Mouse (Mus musculus) midbrain, embryonic 15.5 days (tissue): Measurements from ENCODE around the gene Smc4. TPM values are rescaled to one million over a fixed set of nuclear protein-coding genes. Genes with fewer than 3 reads are reported as not detected.

Experiments used
- ATAC-seq: fragments of 200-750 bp; cut with Nextera tagmentation; replicated peaks from 2 replicates; pipeline ENCODE4 v1.8.0; 2017; ENCODE audit warnings: moderate TSS enrichment
- H3K27ac ChIP-seq: fragments of 300-500 bp; sonication (generic); 2 replicates; pipeline ENCODE4 v1.5.1; 2015; ENCODE audit warnings: mild to moderate bottlenecking, inconsistent platforms
- H3K27me3 ChIP-seq: fragments of 300-500 bp; sonication (generic); replicated peaks from 2 replicates; pipeline ENCODE4 v1.6.1; 2015; ENCODE audit warnings: inconsistent platforms
- H3K36me3 ChIP-seq: fragments of 300-500 bp; sonication (generic); replicated peaks from 2 replicates; pipeline ENCODE4 v1.6.1; 2015; ENCODE audit warnings: inconsistent platforms
- H3K4me1 ChIP-seq: fragments of 300-500 bp; sonication (generic); 2 replicates; pipeline ENCODE4 v1.6.1; 2015; ENCODE audit warnings: inconsistent platforms
- H3K4me2 ChIP-seq: fragments of 300-500 bp; sonication (generic); 2 replicates; pipeline ENCODE4 v1.6.1; 2015; ENCODE audit warnings: inconsistent platforms, mild to moderate bottlenecking, moderate library complexity
- H3K4me3 ChIP-seq: fragments of 300-500 bp; sonication (generic); 2 replicates; pipeline ENCODE4 v1.5.1; 2015; ENCODE audit warnings: mild to moderate bottlenecking, inconsistent platforms
- H3K9ac ChIP-seq: fragments of 300-500 bp; sonication (generic); 2 replicates; pipeline ENCODE4 v1.6.1; 2015; ENCODE audit warnings: mild to moderate bottlenecking, inconsistent platforms
- H3K9me3 ChIP-seq: fragments of 300-500 bp; sonication (generic); 2 replicates; pipeline ENCODE4 v1.6.1; 2016; ENCODE audit warnings: inconsistent platforms
- WGBS: fragments of 180-500 bp; shearing (Covaris S2); methylation state at CpG from one replicate; pipeline ENCODE4 v1.1.7; 2015; ENCODE audit warnings: mixed read lengths; 5-methylcytosine and 5-hydroxymethylcytosine counted together
- microRNA counts: library from miRNA; unstranded; fragments of <30 nt; microRNA quantifications from one replicate; lab custom pipeline; 2016
- microRNA-seq: library from miRNA; unstranded; fragments of <30 nt; microRNA quantifications from one replicate; pipeline ENCODE4, GENCODE M21; 2016
- polyA plus RNA-seq: library from polyadenylated mRNA; unstranded; fragments of >200 nt; fragmentation: Nextera tagmentation; extraction: Ambion mirVana; gene quantifications from 2 replicates; pipeline ENCODE4 v1.2.1, GENCODE M21; 2015

Gene Smc4
- polyA plus RNA-seq, 1 experiment from 2014 or later = 32.1 TPM

DNA sequence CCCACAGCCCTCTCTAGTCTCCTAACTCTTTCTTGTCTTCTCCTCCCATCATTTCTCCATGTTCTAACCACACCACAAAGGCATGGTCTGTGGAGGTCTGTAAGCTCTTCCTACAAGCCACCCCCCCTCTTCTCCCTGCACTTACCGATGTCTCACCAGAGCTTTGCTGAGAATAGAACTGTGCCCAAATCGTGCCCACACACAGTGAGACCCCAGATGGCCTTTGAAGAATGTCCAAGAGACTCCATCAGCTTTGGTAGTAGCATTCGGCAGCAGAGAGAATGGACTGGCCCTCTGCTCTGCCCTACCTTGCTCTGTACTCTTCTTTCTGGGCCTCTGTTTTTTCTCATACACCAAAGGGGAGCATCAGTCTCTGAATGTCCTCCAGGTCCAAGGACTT, 51.3 kb downstream of the Smc4 start:
- Histone ChIP-seq H3K9ac (no peak overlapping the region), H3K27me3 (no peaks in the 10 kb centered on the region), H3K4me2 (no peak overlapping the region), H3K36me3 (no peaks in the 10 kb centered on the region), H3K9me3 (no peaks in the 10 kb centered on the region), H3K4me1 (no peaks in the 10 kb centered on the region), H3K27ac (no peak overlapping the region), H3K4me3 (no peak overlapping the region)
- no peak for ATAC-seq
- WGBS = 87% methylated on average over 3 of the region's 3 CpGs

DNA sequence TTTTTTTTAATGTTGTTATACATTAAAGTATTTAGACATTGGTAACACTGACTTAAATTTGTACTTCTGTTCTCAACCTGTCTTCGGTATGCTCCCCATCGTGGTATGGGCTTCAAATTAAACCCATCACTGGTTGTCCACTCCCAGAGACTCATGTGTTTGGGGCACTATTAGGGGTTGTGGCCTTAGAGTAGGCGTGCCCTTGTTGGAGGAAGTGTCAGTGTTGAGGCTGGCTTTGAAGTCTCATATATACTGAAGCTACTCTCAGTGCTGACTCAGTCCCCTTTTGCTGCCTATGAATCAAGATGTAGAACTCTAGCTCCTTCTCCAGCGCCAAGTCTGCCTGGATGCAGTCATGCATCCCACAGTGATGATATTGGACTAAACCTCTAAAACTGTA, 56.1 kb downstream of the Smc4 start:
- no peak overlapping the region for H3K4me3 ChIP-seq
- no peak overlapping the region for H3K4me2 ChIP-seq
- 94% methylated on average over 4 of the region's 4 CpGs for WGBS
- H3K4me1 ChIP-seq = no peaks in the 10 kb centered on the region
- no peaks in the 10 kb centered on the region for H3K27me3 ChIP-seq
- no peak overlapping the region for H3K27ac ChIP-seq
- no peak for ATAC-seq
- no peak overlapping the region for H3K9ac ChIP-seq
- no peaks in the 10 kb centered on the region for H3K9me3 ChIP-seq
- no peaks in the 10 kb centered on the region for H3K36me3 ChIP-seq

DNA sequence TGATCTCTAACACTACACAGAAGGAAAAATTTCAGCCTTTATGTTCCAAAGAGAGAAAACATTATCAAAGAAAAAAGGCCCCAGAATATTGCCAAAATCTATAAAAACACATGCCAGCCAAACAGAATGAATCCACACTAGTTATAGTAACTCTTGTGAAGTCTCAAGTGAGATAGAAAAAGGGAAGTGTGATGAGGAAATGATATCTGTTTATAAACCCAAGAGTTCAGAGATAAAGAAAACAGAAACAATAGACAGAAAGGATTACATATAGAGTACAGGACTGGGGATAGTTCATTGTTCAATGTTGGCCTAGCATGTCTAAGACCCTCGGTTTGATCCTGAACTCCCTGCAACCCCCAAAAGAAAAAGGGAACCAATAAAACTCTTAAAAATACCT, 58.2 kb downstream of the Smc4 start:
- H3K4me3 ChIP-seq = no peak overlapping the region
- H3K9ac ChIP-seq = no peak overlapping the region
- H3K4me1 ChIP-seq = no peaks in the 10 kb centered on the region
- H3K27me3 ChIP-seq = no peaks in the 10 kb centered on the region
- no peak overlapping the region for H3K27ac ChIP-seq
- no peak overlapping the region for H3K4me2 ChIP-seq
- no peaks in the 10 kb centered on the region for H3K36me3 ChIP-seq
- 78% methylated on average over 1 of the region's 1 CpGs for WGBS
- no peaks in the 10 kb centered on the region for H3K9me3 ChIP-seq
- ATAC-seq = no peak

- no peaks in the 10 kb centered on the region for H3K9me3 ChIP-seq
- ATAC-seq = no peak
- 44% methylated on average over 1 of the region's 1 CpGs for WGBS
Observed at GRCm38 (mm10) chr3:69064005-69064404, 59.5 kb downstream of the Smc4 start.

More at GRCm38 (mm10) chr3:69064005-69064404, 59.5 kb downstream of the Smc4 start:
- no peaks in the 10 kb centered on the region for H3K27me3 ChIP-seq
- no peak overlapping the region for H3K4me3 ChIP-seq
- no peak overlapping the region for H3K9ac ChIP-seq
- H3K36me3 ChIP-seq = no peaks in the 10 kb centered on the region
- no peaks in the 10 kb centered on the region for H3K4me1 ChIP-seq
- no peak overlapping the region for H3K27ac ChIP-seq
- no peak overlapping the region for H3K4me2 ChIP-seq

MicroRNA genes within 50 kb of the gene (microRNA counts, 519-probe panel; counts per million panel counts)
- microRNA mmu-miR-15b (lab: Ali Mortazavi, UCI) = 4,323 counts per million, percentile 94 among the panel's probes with 10 or more counts

Small RNA genes lying within 50 kb of the gene (microRNA-seq; reads per million reads assigned to microRNA genes)
- gene Mir15b (740 reads per million, percentile 77 among the genes with 10 or more reads in this experiment), gene Mir16-2 (407 reads per million, percentile 69 among the genes with 10 or more reads in this experiment)

Other genes starting within 250 kb of the Smc4 start
- gene 1110032F04Rik, start 135.2 kb upstream of the Smc4 start, polyA plus RNA-seq = 3.4 and 4.6 TPM in 2 replicates
- gene Ift80, start 168 bp upstream of the Smc4 start, polyA plus RNA-seq = 8.0 and 8.3 TPM in 2 replicates
- 38.4 and 39.9 TPM in 2 replicates for gene Trim59, start 40.0 kb downstream of the Smc4 start, polyA plus RNA-seq
- gene Kpna4, start 122.4 kb downstream of the Smc4 start, polyA plus RNA-seq = 33.0 and 34.9 TPM in 2 replicates
- not detected in 2 replicates for gene Arl14, start 217.7 kb downstream of the Smc4 start, polyA plus RNA-seq